Mouse (Mus musculus) CH12.LX (cell line): ENCODE measurements around the gene Gcnt1.

Experiments
- CHD1 ChIP-seq: IDR thresholded peaks from 2 replicates; pipeline ENCODE4 v1.6.1; 2012; ENCODE audit warnings: low read depth, low read length, improper control_type of control experiment, inconsistent platforms
- CHD2 ChIP-seq: IDR thresholded peaks from 2 replicates; pipeline ENCODE4 v1.6.1; 2011; ENCODE audit warnings: low read length, improper control_type of control experiment
- CTCF ChIP-seq, 2 experiments: IDR thresholded peaks in 1 of 2; conservative IDR thresholded peaks in 1 of 2; 2 replicates each; pipeline ENCODE4 v1.5.1; 2011 to 2012; ENCODE audit warnings: low read depth in 2 of 2, low read length in 2 of 2, improper control_type of control experiment in 1 of 2, inconsistent platforms in 1 of 2, mild to moderate bottlenecking in 1 of 2, moderate library complexity in 1 of 2
- MAZ ChIP-seq: IDR thresholded peaks from 2 replicates; pipeline ENCODE4 v1.6.1; 2012; ENCODE audit warnings: low read depth, mild to moderate bottlenecking, inconsistent platforms, low read length, improper control_type of control experiment, moderate library complexity
- MEF2A ChIP-seq: IDR thresholded peaks from 2 replicates; pipeline ENCODE4 v1.6.1; 2014; ENCODE audit warnings: low read depth, mild to moderate bottlenecking, inconsistent platforms, low read length, improper control_type of control experiment, borderline replicate concordance
- MXI1 ChIP-seq: IDR thresholded peaks from 2 replicates; pipeline ENCODE4 v1.6.1; 2011; ENCODE audit warnings: mild to moderate bottlenecking, low read depth, low read length, improper control_type of control experiment
- POLR2A ChIP-seq: IDR thresholded peaks from 2 replicates; pipeline ENCODE4 v1.6.1; 2011; ENCODE audit warnings: low read depth, mild to moderate bottlenecking, improper control_type of control experiment, low read length
- ZMIZ1 ChIP-seq: IDR thresholded peaks from 2 replicates; pipeline ENCODE4 v1.6.1; 2012; ENCODE audit warnings: low read depth, mild to moderate bottlenecking, inconsistent platforms, low read length, improper control_type of control experiment
- ZNF384 ChIP-seq: IDR thresholded peaks from 2 replicates; pipeline ENCODE4 v1.6.1; 2012; ENCODE audit warnings: low read depth, low read length, improper control_type of control experiment, inconsistent platforms

- TF ChIP-seq ZNF384 (no peak), CHD1 (no peak), MAZ (no peak), CTCF (conservative IDR thresholded peaks at IDR 0.05 in 1 of 2, IDR thresholded peaks at IDR 0.05 in 1 of 2; ENCODE audit: low read depth in 2 of 2, low read length in 2 of 2) (peak; percentile 71 to 92), CHD2 (no peak), POLR2A (no peak), ZMIZ1 (no peak), MEF2A (no peak), MXI1 (no peak)
These were observed 7.9 kb downstream of the Gcnt1 start for GRCm38 (mm10) chr19:17364741-17365140.
